Mouse (Mus musculus) liver, adult 2 months (tissue): ENCODE measurements around the gene Tmem131l.

Source experiments
- CTCF ChIP-seq: fragments of 200-500 bp; IDR thresholded peaks from 2 replicates; pipeline ENCODE4 v1.5.1; 2011; ENCODE audit warnings: low read depth, low read length, control low read depth
- POLR2A ChIP-seq: fragments of 200-500 bp; IDR thresholded peaks from 2 replicates; pipeline ENCODE4 v1.6.1; 2011; ENCODE audit warnings: low read length, control low read depth; ENCODE audit not compliant: insufficient read depth; ENCODE audit errors: extremely low read depth

GRCm38 (mm10) chr3:83899556-83899955 lies 140.4 kb downstream of the Tmem131l start:
- TF ChIP-seq CTCF, result peak; percentile 81
- TF ChIP-seq POLR2A, result no peak
